Mouse (Mus musculus): ENCODE data around the gene Scrn3.

DNA sequence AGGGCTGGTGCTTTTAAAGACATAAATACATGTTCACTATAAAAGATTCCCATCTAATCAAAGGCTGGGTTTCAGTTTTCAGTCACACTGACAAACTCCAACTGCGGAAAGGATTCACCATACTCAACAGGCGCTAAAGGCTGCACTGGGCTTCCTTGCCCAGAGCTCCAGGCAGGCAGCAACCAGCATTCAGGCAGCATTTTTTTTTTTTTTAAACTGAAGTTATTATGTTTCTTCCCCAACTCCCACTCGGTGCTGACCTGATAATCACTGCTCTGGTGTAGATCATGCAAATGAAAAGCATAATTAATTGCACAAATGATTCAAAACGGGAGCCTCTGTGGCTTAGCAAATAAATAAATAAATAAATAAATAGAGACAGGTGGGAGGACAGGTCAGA, 44.6 kb upstream of the Scrn3 start:
- TF ChIP-seq CHD2 (IDR thresholded peaks at IDR 0.05; ENCODE audit: low read depth, low read length): no peak
- no peak for TF ChIP-seq ZC3H11A (IDR thresholded peaks at IDR 0.05; ENCODE audit: borderline replicate concordance, low read depth, low read length)

All from ES-E14 (cell line).